8 mouse cellular contexts compared by ENCODE assay signal in genomic region chr3:101812341-101812962, GRCm38 (mm10). TPM values are rescaled to one million over a fixed set of nuclear protein-coding genes. Genes with fewer than 3 reads are reported as not detected.
DNase-seq lines count a peak whose midpoint lies in the region; ATAC-seq and TF ChIP-seq lines count a peak whose summit lies in the region.

No protein-coding gene starts in this region.

- H3K27me3 ChIP-seq in G1E (ENCODE audit: insufficient read depth, low read length): peaks cover 4% of the 10 kb centered on the region; the same call in 1 of the 2 replicates
- H3K27me3 ChIP-seq in embryonic facial prominence, embryonic 15.5 days: no peaks in the 10 kb centered on the region
- no peaks in the 10 kb centered on the region for H3K27me3 ChIP-seq in lung, embryonic 14.5 days (ENCODE audit: insufficient read depth, low read length)

- WGBS in embryonic facial prominence, embryonic 15.5 days: 62% methylated on average over 10 of the region's 10 CpGs
- 61% methylated on average over 10 of the region's 10 CpGs for WGBS in lung, embryonic 14.5 days
- WGBS in olfactory bulb, adult 2 months: 64% methylated on average over 10 of the region's 10 CpGs

- H3K4me3 ChIP-seq in G1E (ENCODE audit: low read depth, low read length): no peak overlapping the region
- H3K4me3 ChIP-seq in bone marrow macrophage, adult 2 months (ENCODE audit: insufficient read depth, low read length): no peak overlapping the region
- no peak overlapping the region for H3K4me3 ChIP-seq in embryonic facial prominence, embryonic 15.5 days (replicated peaks)
- H3K4me3 ChIP-seq in lung, embryonic 14.5 days (ENCODE audit: low read depth, low read length): no peak overlapping the region
- H3K4me3 ChIP-seq in olfactory bulb, adult 2 months (ENCODE audit: insufficient read depth, low read depth, low read length): no peak overlapping the region

- H3K36me3 ChIP-seq in G1E (replicated peaks): no peaks in the 10 kb centered on the region
- 0 out of 2 replicates have a peak, but pooled peaks cover 4% of the 10 kb centered on the region for H3K36me3 ChIP-seq in embryonic facial prominence, embryonic 15.5 days
- H3K36me3 ChIP-seq in lung, embryonic 14.5 days (ENCODE audit: insufficient read depth): no peaks in the 10 kb centered on the region

- 0 out of 2 replicates have a peak, but pooled peaks have one; percentile 8 for TF ChIP-seq CTCF in G1E (IDR thresholded peaks at IDR 0.05; ENCODE audit: low read depth, low read length)
- TF ChIP-seq CTCF in bone marrow macrophage, adult 2 months (IDR thresholded peaks at IDR 0.05; ENCODE audit: low read depth, low read length): peak; percentile 77
- TF ChIP-seq CTCF in lung, embryonic 14.5 days (IDR thresholded peaks at IDR 0.05; ENCODE audit: low read depth): peak; percentile 95
- peak; percentile 51 for TF ChIP-seq CTCF in olfactory bulb, adult 2 months (IDR thresholded peaks at IDR 0.05; ENCODE audit: insufficient read depth, low read depth, low read length)

- no peak overlapping the region for H3K4me2 ChIP-seq in embryonic facial prominence, embryonic 15.5 days (replicated peaks)
- no peak overlapping the region for H3K4me2 ChIP-seq in lung, embryonic 14.5 days

- H3K9me3 ChIP-seq in G1E (replicated peaks): no peaks in the 10 kb centered on the region
- no peaks in the 10 kb centered on the region for H3K9me3 ChIP-seq in embryonic facial prominence, embryonic 15.5 days (replicated peaks)
- H3K9me3 ChIP-seq in lung, embryonic 14.5 days (ENCODE audit: low read depth, low read length): no peaks in the 10 kb centered on the region

- H3K9ac ChIP-seq in embryonic facial prominence, embryonic 15.5 days: no peak overlapping the region
- H3K9ac ChIP-seq in lung, embryonic 14.5 days: no peak overlapping the region

- H3K27ac ChIP-seq in bone marrow macrophage, adult 2 months (ENCODE audit: insufficient read depth, low read depth, low read length): no peak overlapping the region
- H3K27ac ChIP-seq in embryonic facial prominence, embryonic 15.5 days (replicated peaks): 0 out of 2 replicates have a peak overlapping the region, but pooled peaks have one; percentile 17
- H3K27ac ChIP-seq in lung, embryonic 14.5 days (ENCODE audit: low read depth): no peak overlapping the region
- H3K27ac ChIP-seq in olfactory bulb, adult 2 months (ENCODE audit: insufficient read depth, low read depth, low read length): no peak overlapping the region

- TF ChIP-seq POLR2A in bone marrow macrophage, adult 2 months (IDR thresholded peaks at IDR 0.05; ENCODE audit: borderline replicate concordance, low read depth, low read length): no peak
- no peak for TF ChIP-seq POLR2A in olfactory bulb, adult 2 months (IDR thresholded peaks at IDR 0.05; ENCODE audit: insufficient read depth, low read depth, low read length)

- peak; percentile 36 for DNase-seq in G1E (ENCODE audit: low spot score)
- DNase-seq in heart, postnatal 10 days: peak; percentile 78 to 84
- DNase-seq in kidney, postnatal 25 days: peak; percentile 72 to 75
- peak; percentile 91 for DNase-seq in lung, embryonic 14.5 days

- no peak for ATAC-seq in G1E (ENCODE audit: extremely low read depth, insufficient number of reproducible peaks, low FRiP score, poor library complexity, severe bottlenecking)
- peak; percentile 83 for ATAC-seq in embryonic facial prominence, embryonic 15.5 days (ENCODE audit: insufficient number of reproducible peaks, low FRiP score, low TSS enrichment, low read depth)
- peak; percentile 78 for ATAC-seq in lung, embryonic 14.5 days (ENCODE audit: insufficient read depth)
- no peak for ATAC-seq in erythroid progenitor cell, adult 5-6 weeks (replicated peaks; ENCODE audit: low FRiP score, poor library complexity, severe bottlenecking)

- no peaks in the 10 kb centered on the region for H3K4me1 ChIP-seq in G1E (ENCODE audit: insufficient read depth, low read depth, low read length)
- no peaks in the 10 kb centered on the region for H3K4me1 ChIP-seq in bone marrow macrophage, adult 2 months (ENCODE audit: control insufficient read depth, insufficient read depth, low read length)
- no peaks in the 10 kb centered on the region for H3K4me1 ChIP-seq in embryonic facial prominence, embryonic 15.5 days
- no peaks in the 10 kb centered on the region for H3K4me1 ChIP-seq in lung, embryonic 14.5 days (ENCODE audit: insufficient read depth)
- H3K4me1 ChIP-seq in olfactory bulb, adult 2 months (ENCODE audit: control insufficient read depth, insufficient read depth, low read length): peaks cover 5% of the 10 kb centered on the region

- intact Hi-C loops in heart, postnatal 10 days (cut with DNase I): loop anchor here (1.0 to 5.0 kb wide), 4 partner anchors 318 to 840 kb away; partner anchors contain the start of gene Igsf3

RNA-seq across cellular contexts. Expression of gene Mab21l3, which starts 36.3 kb away (rescaled TPM):
- total RNA-seq in G1E (2014; fragmentation: Nextera tagmentation) (not detected in 2 replicates), G1E (2017) (0.05 TPM in 1 of 2 replicates, not detected in the other)
- not detected in 2 replicates for polyA plus RNA-seq in G1E (2012)
- 0.15 TPM in 1 of 2 replicates, not detected in the other for polyA plus RNA-seq in bone marrow macrophage, adult 2 months (2012; ENCODE audit: insufficient read depth, insufficient read length, missing spikeins)
- polyA plus RNA-seq in embryonic facial prominence, embryonic 15.5 days (2015; fragmentation: Nextera tagmentation; extraction: Ambion mirVana): 2.6 and 2.7 TPM in 2 replicates
- under 1 TPM in 1 of 2 experiments, not detected in 1; 0.12 TPM for total RNA-seq in heart, postnatal 10 days (2021)
- 0.12 and 0.68 TPM in 2 replicates for polyA plus RNA-seq in lung, embryonic 14.5 days (2014; fragmentation: Nextera tagmentation; extraction: Ambion mirVana)
- polyA plus RNA-seq in olfactory bulb, adult 2 months (2012; ENCODE audit: insufficient read depth, insufficient read length, low replicate concordance, missing spikeins): not detected in 2 replicates
- not detected in 2 replicates for total RNA-seq in erythroid progenitor cell, adult 5-6 weeks (2015; ENCODE audit: low replicate concordance)
- total RNA-seq in erythroid progenitor cell, adult 5-6 weeks (2017; ENCODE audit: low replicate concordance): not detected in 2 replicates

Comparison
In these comparisons a context has a peak if more than half of its experiments do, and no peak if none do; other contexts are left out.
1. ATAC-seq: peak in embryonic facial prominence, embryonic 15.5 days (single experiment) and lung, embryonic 14.5 days (single experiment); none in G1E (single experiment) and erythroid progenitor cell, adult 5-6 weeks (single experiment).
2. DNase-seq: peak in every context shown above with its lines; median percentile 91 in lung, embryonic 14.5 days; 81 in heart, postnatal 10 days; 74 in kidney, postnatal 25 days; 36 in G1E.
3. CTCF ChIP-seq: peak in every context shown above with its lines; median percentile 95 in lung, embryonic 14.5 days; 77 in bone marrow macrophage, adult 2 months; 51 in olfactory bulb, adult 2 months; 8 in G1E.